Mouse (Mus musculus) liver, adult 2 months (tissue): ENCODE results near the gene Dnhd1. TPM values are rescaled to one million over a fixed set of nuclear protein-coding genes. Genes with fewer than 3 reads are reported as not detected.
A peak's percentile ranks its signal among the peaks of the same experiment; 100 is the strongest.

Experiments
- DNase-seq: peaks from one replicate; pipeline ENCODE4 v3.0.0-alpha.2; 2011; ENCODE audit warnings: low read depth, low spot score; ENCODE audit errors: extremely low read depth
- H3K27ac ChIP-seq: fragments of 200-500 bp; replicated peaks from 2 replicates; pipeline ENCODE4 v1.5.1; 2012; ENCODE audit warnings: low read depth, mild to moderate bottlenecking, control low read depth, inconsistent platforms, low read length; ENCODE audit not compliant: insufficient read depth
- H3K27me3 ChIP-seq: fragments of 200-500 bp; 2 replicates; pipeline ENCODE4 v1.6.1; 2012; ENCODE audit warnings: mild to moderate bottlenecking, moderate library complexity, low read length, inconsistent platforms; ENCODE audit not compliant: control insufficient read depth, insufficient read depth
- H3K36me3 ChIP-seq: fragments of 200-500 bp; 2 replicates; pipeline ENCODE4 v1.6.1; 2012; ENCODE audit warnings: low read length, inconsistent platforms; ENCODE audit not compliant: control insufficient read depth, insufficient read depth
- H3K4me1 ChIP-seq: fragments of 200-500 bp; 2 replicates; pipeline ENCODE4 v1.6.1; 2011; ENCODE audit warnings: low read length; ENCODE audit not compliant: control insufficient read depth, insufficient read depth
- H3K4me3 ChIP-seq: fragments of 200-500 bp; 2 replicates; pipeline ENCODE4 v1.5.1; 2011; ENCODE audit warnings: low read depth, mild to moderate bottlenecking, control low read depth, low read length, moderate library complexity; ENCODE audit not compliant: insufficient read depth
- H3K79me2 ChIP-seq: fragments of 200-500 bp; 2 replicates; pipeline ENCODE4 v1.6.1; 2012; ENCODE audit warnings: inconsistent platforms, mild to moderate bottlenecking, low read length, moderate library complexity; ENCODE audit not compliant: control insufficient read depth, insufficient read depth
- H3K9ac ChIP-seq: fragments of 200-500 bp; 2 replicates; pipeline ENCODE4 v1.6.1; 2012; ENCODE audit warnings: low read depth, mild to moderate bottlenecking, control low read depth, inconsistent platforms, low read length
- CTCF ChIP-seq: fragments of 200-500 bp; IDR thresholded peaks from 2 replicates; pipeline ENCODE4 v1.5.1; 2011; ENCODE audit warnings: low read depth, low read length, control low read depth
- POLR2A ChIP-seq: fragments of 200-500 bp; IDR thresholded peaks from 2 replicates; pipeline ENCODE4 v1.6.1; 2011; ENCODE audit warnings: low read length, control low read depth; ENCODE audit not compliant: insufficient read depth; ENCODE audit errors: extremely low read depth
- WGBS: fragments of 180-500 bp; shearing (Covaris S2); methylation state at CpG from one replicate; pipeline ENCODE4 v1.1.7; 2018; 5-methylcytosine and 5-hydroxymethylcytosine counted together
- polyA plus RNA-seq: library from polyadenylated mRNA; depleted of rRNA; stranded (reverse); fragments of >200 nt; gene quantifications from 2 replicates; pipeline ENCODE4 v1.2.3, GENCODE M21; 2012
- total RNA-seq: library from RNA; depleted of rRNA; stranded (reverse); fragments of >200 nt; gene quantifications from 2 replicates; pipeline ENCODE4 v1.2.3, GENCODE M21; 2014

The Dnhd1 gene
- total and polyA plus RNA-seq, 2 experiments, result 0.82 to 0.92 TPM

DNA sequence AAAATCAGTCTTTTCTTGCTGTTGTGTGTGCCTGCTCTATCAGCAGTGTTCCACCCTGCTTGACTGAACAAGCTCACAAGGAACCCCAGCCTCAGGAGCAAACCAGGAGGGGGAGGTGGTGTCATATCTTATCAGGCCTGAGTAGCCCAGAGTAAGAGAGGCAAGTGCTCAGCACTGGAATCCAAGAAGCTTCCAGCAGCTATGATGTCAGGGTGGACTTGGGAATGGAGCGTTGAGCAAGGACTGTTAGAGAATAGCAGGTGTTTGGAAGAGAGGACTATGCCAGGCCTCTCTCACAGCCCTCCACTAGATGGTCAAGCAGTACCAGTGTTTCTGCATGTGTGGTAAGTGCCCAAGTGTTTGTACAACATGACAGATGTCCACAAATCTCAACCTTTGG, 34.9 kb upstream of the Dnhd1 start:
- Histone ChIP-seq H3K4me1 (peaks cover 3% of the 10 kb centered on the region; the same call in 1 of the 2 replicates), H3K27ac (no peak overlapping the region; the same call in 1 of the 2 replicates), H3K4me3 (no peak overlapping the region), H3K9ac (no peak overlapping the region), H3K36me3 (peaks cover 28% of the 10 kb centered on the region), H3K79me2 (no peaks in the 10 kb centered on the region), H3K27me3 (no peaks in the 10 kb centered on the region)
- no peak for TF ChIP-seq CTCF
- TF ChIP-seq POLR2A, result no peak
- 30% methylated on average over 1 of the region's 1 CpGs for WGBS
- peak; percentile 73 for DNase-seq

DNA sequence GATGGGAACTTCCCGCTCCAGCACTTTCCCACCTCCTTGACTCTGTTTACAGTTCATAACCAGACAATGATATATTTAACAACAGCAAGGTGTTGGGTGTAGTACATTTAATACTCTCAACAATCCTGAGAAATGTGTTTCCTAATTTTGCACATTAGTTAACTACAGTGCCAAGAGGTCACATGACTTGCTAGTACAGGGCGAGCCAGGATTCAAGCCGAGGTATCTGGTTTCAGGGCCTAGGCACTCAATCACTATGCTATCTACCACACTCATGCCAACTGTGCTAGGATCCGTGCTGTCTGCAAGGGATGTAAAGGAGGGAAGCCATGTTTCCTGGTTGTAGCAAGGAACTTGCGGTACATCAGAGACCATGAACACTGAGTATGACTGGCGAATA, 34.1 kb upstream of the Dnhd1 start:
- Histone ChIP-seq H3K9ac (no peak overlapping the region), H3K79me2 (no peaks in the 10 kb centered on the region), H3K36me3 (peaks cover 23% of the 10 kb centered on the region), H3K4me3 (no peak overlapping the region), H3K27ac (no peak overlapping the region), H3K4me1 (peaks cover 3% of the 10 kb centered on the region; the same call in 1 of the 2 replicates), H3K27me3 (no peaks in the 10 kb centered on the region)
- peak; percentile 54 for DNase-seq
- TF ChIP-seq POLR2A (no peak), CTCF (no peak)
- WGBS, result 65% methylated on average over 6 of the region's 6 CpGs

DNA sequence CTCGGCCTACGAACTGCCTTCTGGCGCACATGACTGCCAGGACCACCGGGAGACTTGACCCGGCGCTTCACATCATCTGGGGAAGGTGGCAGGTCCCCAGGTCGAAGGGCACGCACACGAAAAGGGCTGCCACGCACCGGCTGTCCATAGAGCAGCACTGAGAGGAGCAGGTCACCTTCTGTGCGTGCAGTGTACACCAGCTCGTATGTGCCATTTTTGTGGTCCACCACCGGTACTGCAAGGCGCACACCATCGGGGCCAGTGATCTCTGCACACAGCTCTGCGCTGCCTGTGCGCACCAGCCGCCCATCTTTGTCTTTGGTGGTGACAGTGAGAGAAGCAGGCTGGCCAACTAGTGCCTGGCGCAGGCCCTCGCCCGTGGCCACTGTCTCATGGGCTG, 32.8 kb upstream of the Dnhd1 start:
- Histone ChIP-seq H3K9ac (no peak overlapping the region), H3K36me3 (peaks cover 20% of the 10 kb centered on the region), H3K27me3 (no peaks in the 10 kb centered on the region), H3K27ac (no peak overlapping the region), H3K4me3 (no peak overlapping the region), H3K4me1 (peaks cover 3% of the 10 kb centered on the region; the same call in 1 of the 2 replicates), H3K79me2 (no peaks in the 10 kb centered on the region)
- WGBS, result 97% methylated on average over 22 of the region's 22 CpGs
- no peak for DNase-seq
- TF ChIP-seq CTCF, result no peak
- no peak for TF ChIP-seq POLR2A

DNA sequence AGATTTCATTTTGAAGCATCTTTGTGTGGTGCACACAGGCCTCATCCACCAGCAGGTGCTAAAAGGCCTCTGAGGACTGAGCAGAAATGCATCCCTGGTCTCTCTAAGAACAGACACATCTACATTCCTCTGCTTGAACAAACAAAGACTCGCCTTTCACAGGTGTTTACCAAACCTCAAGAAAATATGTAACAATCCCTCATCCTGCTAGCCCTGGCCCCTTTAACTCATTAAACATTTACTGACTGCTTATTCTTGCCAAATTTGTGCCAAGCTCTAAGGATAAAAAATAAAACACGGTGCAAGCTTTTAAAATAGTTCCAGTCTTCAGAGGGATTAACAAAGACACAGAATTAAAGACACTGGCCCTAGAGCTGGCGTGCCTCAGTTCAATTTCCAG, 30.9 kb upstream of the Dnhd1 start:
- DNase-seq, result no peak
- no peak overlapping the region for H3K4me3 ChIP-seq
- H3K9ac ChIP-seq, result no peak overlapping the region
- H3K79me2 ChIP-seq, result no peaks in the 10 kb centered on the region
- H3K4me1 ChIP-seq, result peaks cover 3% of the 10 kb centered on the region; the same call in 1 of the 2 replicates
- no peaks in the 10 kb centered on the region for H3K27me3 ChIP-seq
- 62% methylated on average over 3 of the region's 3 CpGs for WGBS
- TF ChIP-seq POLR2A (no peak), CTCF (no peak)
- peaks cover 27% of the 10 kb centered on the region for H3K36me3 ChIP-seq
- no peak overlapping the region for H3K27ac ChIP-seq

DNA sequence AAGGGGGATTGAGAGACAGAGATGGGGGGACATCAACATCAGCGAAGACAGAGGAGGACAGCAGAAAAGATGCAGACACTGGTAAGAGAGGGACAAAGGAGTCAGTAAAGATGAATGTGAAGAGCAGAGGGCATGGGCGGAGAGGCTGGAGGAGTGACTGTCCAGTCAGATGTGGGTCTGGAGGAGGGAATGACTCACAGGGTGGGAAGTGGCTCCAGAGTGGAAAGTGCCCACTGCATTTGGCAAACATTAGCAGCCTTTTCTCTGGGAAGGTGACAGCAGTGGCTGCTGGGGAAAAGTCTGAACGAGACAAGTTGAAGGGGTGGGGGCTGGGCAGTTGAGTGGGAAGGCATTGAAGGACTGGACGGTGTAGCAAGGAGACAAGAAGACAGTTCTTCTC, 29.6 kb upstream of the Dnhd1 start:
- Histone ChIP-seq H3K4me3 (no peak overlapping the region), H3K9ac (no peak overlapping the region), H3K27me3 (no peaks in the 10 kb centered on the region), H3K79me2 (no peaks in the 10 kb centered on the region), H3K36me3 (peaks cover 26% of the 10 kb centered on the region), H3K27ac (no peak overlapping the region), H3K4me1 (peaks cover 3% of the 10 kb centered on the region; the same call in 1 of the 2 replicates)
- WGBS, result 87% methylated on average over 4 of the region's 4 CpGs
- TF ChIP-seq CTCF, result no peak
- TF ChIP-seq POLR2A, result no peak
- no peak for DNase-seq

DNA sequence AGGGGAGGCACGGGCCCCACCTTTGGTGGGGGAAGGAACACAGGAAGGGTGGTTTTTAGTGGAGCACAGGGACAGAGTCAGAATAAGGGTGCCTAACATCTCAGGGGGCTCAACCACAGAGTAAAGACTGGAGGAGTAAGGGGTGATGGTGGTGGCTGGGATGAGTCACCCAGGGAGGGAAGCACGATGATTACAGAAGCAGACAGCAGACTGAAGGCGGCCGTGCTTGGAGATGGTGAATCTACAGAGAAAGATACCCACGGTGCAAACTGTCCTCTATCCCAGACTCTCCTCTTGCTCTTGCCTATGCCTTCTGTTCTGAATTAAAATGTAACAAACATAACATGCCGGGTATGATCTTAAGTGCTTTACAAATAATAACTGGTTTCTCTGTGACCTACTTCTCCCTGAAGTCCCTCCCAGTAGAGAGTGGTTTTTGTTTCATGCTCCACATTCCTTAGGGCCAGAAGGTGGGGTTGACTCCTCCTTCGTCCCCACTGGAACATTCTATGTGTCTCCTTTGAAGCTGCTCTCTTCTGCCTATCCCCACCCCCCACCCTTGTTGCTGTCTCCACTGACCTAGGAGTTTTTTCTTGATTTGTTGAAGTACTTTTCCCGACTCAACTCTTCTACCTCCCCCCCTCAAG, 28.9 kb upstream of the Dnhd1 start:
- no peak overlapping the region for H3K9ac ChIP-seq
- H3K36me3 ChIP-seq, result peaks cover 24% of the 10 kb centered on the region

More for the DNA sequence above, 28.9 kb upstream of the Dnhd1 start:
- Histone ChIP-seq H3K27ac (no peak overlapping the region), H3K79me2 (no peaks in the 10 kb centered on the region), H3K27me3 (no peaks in the 10 kb centered on the region), H3K4me1 (peaks cover under 1% of the 10 kb centered on the region; the same call in 1 of the 2 replicates), H3K4me3 (no peak overlapping the region)
- whole genome bisulfite sequencing, result 78% methylated on average over 8 of the region's 8 CpGs
- TF ChIP-seq POLR2A (no peak), CTCF (no peak)
- no peak for DNase-seq
